ENCODE assay signal across 8 mouse cellular contexts in genomic region chr7:139139921-139140461, GRCm38 (mm10). TPM values are rescaled to one million over a fixed set of nuclear protein-coding genes. Genes with fewer than 3 reads are reported as not detected.
DNase-seq lines count a peak whose midpoint lies in the region; ATAC-seq and TF ChIP-seq lines count a peak whose summit lies in the region.
"Had no signal": no experiment of that assay in that cellular context is flagged by ENCODE, and none has a peak within 500 bp of the region (broad histone marks: within the 10 kb centered on the region; RNA-seq: fewer than 3 reads in every experiment).

No protein-coding gene starts in this region.

- no peak for TF ChIP-seq POLR2A in brain, embryonic 14.5 days (IDR thresholded peaks at IDR 0.05; ENCODE audit: borderline replicate concordance, extremely low read depth, insufficient read depth, insufficient read length, poor library complexity, severe bottlenecking)

- H3K27ac ChIP-seq in midbrain, embryonic 15.5 days: peak overlapping the region; percentile 46

- whole genome bisulfite sequencing in midbrain, embryonic 15.5 days: 3% methylated on average over 11 of the region's 11 CpGs

- no peak overlapping the region for H3K4me3 ChIP-seq in midbrain, embryonic 15.5 days

- H3K4me1 ChIP-seq in midbrain, embryonic 15.5 days: peaks cover 27% of the 10 kb centered on the region

- no peaks in the 10 kb centered on the region for H3K36me3 ChIP-seq in midbrain, embryonic 15.5 days (replicated peaks)

- H3K9ac ChIP-seq in midbrain, embryonic 15.5 days: no peak overlapping the region

- no peak overlapping the region for H3K4me2 ChIP-seq in midbrain, embryonic 15.5 days

- peak; percentile 73 for DNase-seq in R1 (ENCODE audit: low read depth, low spot score)
- peak; percentile 90 for DNase-seq in brain, embryonic 14.5 days (ENCODE audit: low read depth)
- peak; percentile 55 for DNase-seq in forelimb bud, embryonic 11.5 days (ENCODE audit: low read depth, low spot score)
- DNase-seq in adrenal gland, adult 18-20 months (ENCODE audit: low spot score in 2 of 2): no peak
- no peak for DNase-seq in adrenal gland, postnatal 25 days
- DNase-seq: cerebellum, adult 9-11 months had no signal

- no peaks in the 10 kb centered on the region for H3K9me3 ChIP-seq in midbrain, embryonic 15.5 days

- TF ChIP-seq CTCF in brain, embryonic 14.5 days (IDR thresholded peaks at IDR 0.05; ENCODE audit: borderline replicate concordance, extremely low read depth, insufficient read depth, insufficient read length): peak; percentile 25; the same call in 1 of the 2 replicates

- peak; percentile 61 for ATAC-seq in midbrain, embryonic 15.5 days (replicated peaks)
- no peak for ATAC-seq in megakaryocyte progenitor cell, adult 5-6 weeks (replicated peaks; ENCODE audit: poor library complexity)

- no peaks in the 10 kb centered on the region for H3K27me3 ChIP-seq in midbrain, embryonic 15.5 days (replicated peaks)

RNA-seq across cellular contexts. Expression of gene Dpysl4, which starts 54.2 kb away (rescaled TPM):
- polyA plus RNA-seq in brain, embryonic 14.5 days (2012; rRNA removed): 192 and 195 TPM in 2 replicates
- 186 and 190 TPM in 2 replicates for polyA plus RNA-seq in midbrain, embryonic 15.5 days (2015; fragmentation: Nextera tagmentation; extraction: Ambion mirVana)
- not detected in 2 replicates for total RNA-seq in megakaryocyte progenitor cell, adult 5-6 weeks (2015)
- not detected in 2 replicates for total RNA-seq in megakaryocyte progenitor cell, adult 5-6 weeks (2017)
- under 1 TPM; 0.22 to 0.70 TPM for total RNA-seq in adrenal gland, adult 18-20 months (2021)
- 2.0 and 4.3 TPM in 2 replicates for total RNA-seq in adrenal gland, postnatal 25 days (2021)

Comparison
In these comparisons a context has a peak if more than half of its experiments do, and no peak if none do; other contexts are left out.
1. DNase-seq: peak in R1 (single experiment), brain, embryonic 14.5 days (single experiment) and forelimb bud, embryonic 11.5 days (single experiment); none in adrenal gland, adult 18-20 months (0 of 2) and adrenal gland, postnatal 25 days (single experiment).